Mouse (Mus musculus) midbrain, postnatal 0 days (tissue): ENCODE data around the gene Svep1. TPM values are rescaled to one million over a fixed set of nuclear protein-coding genes. Genes with fewer than 3 reads are reported as not detected.

ENCODE experiments used
- ATAC-seq: fragments of 200-750 bp; cut with Nextera tagmentation; 2 replicates; pipeline ENCODE4 v1.8.0; 2017; ENCODE audit warnings: moderate number of reproducible peaks, mild to moderate bottlenecking, moderate TSS enrichment, moderate library complexity; ENCODE audit not compliant: low FRiP score
- DNase-seq: peaks from one replicate; pipeline ENCODE4 v3.0.0-alpha.2; 2015; ENCODE audit warnings: low spot score
- H3K27ac ChIP-seq: fragments of 300-500 bp; sonication (generic); 2 replicates; pipeline ENCODE4 v1.5.1; 2014; ENCODE audit warnings: low read depth, mild to moderate bottlenecking, low read length, mixed read lengths
- H3K27me3 ChIP-seq: fragments of 300-500 bp; sonication (generic); 2 replicates; pipeline ENCODE4 v1.6.1; 2014; ENCODE audit warnings: low read length, control low read depth, mixed read lengths; ENCODE audit not compliant: insufficient read depth
- H3K36me3 ChIP-seq: fragments of 300-500 bp; sonication (generic); 2 replicates; pipeline ENCODE4 v1.6.1; 2014; ENCODE audit warnings: low read length, control low read depth, mixed read lengths; ENCODE audit not compliant: insufficient read depth
- H3K4me1 ChIP-seq: fragments of 300-500 bp; sonication (generic); 2 replicates; pipeline ENCODE4 v1.6.1; 2014; ENCODE audit warnings: mild to moderate bottlenecking, control low read depth, antibody characterized with exemption, low read length, mixed read lengths; ENCODE audit not compliant: insufficient read depth
- H3K4me2 ChIP-seq: fragments of 300-500 bp; sonication (generic); 2 replicates; pipeline ENCODE4 v1.6.1; 2014; ENCODE audit warnings: low read depth, mild to moderate bottlenecking, low read length, mixed read lengths; ENCODE audit not compliant: poor library complexity, severe bottlenecking
- H3K4me3 ChIP-seq: fragments of 300-500 bp; sonication (generic); 2 replicates; pipeline ENCODE4 v1.5.1; 2014; ENCODE audit warnings: low read depth, mild to moderate bottlenecking, low read length, moderate library complexity
- H3K9ac ChIP-seq: fragments of 300-500 bp; sonication (generic); replicated peaks from 2 replicates; pipeline ENCODE4 v1.6.1; 2014; ENCODE audit warnings: mild to moderate bottlenecking, low read length, moderate library complexity, mixed read lengths; ENCODE audit not compliant: poor library complexity, severe bottlenecking
- H3K9me3 ChIP-seq: fragments of 300-500 bp; sonication (generic); 2 replicates; pipeline ENCODE4 v1.6.1; 2016; ENCODE audit warnings: low read length, control low read depth
- CTCF ChIP-seq: IDR thresholded peaks from 2 replicates; pipeline ENCODE4 v1.5.1; 2016; ENCODE audit warnings: antibody characterized with exemption, mild to moderate bottlenecking
- WGBS: fragments of 180-500 bp; shearing (Covaris S2); extraction: QIAGEN DNeasy Blood & Tissue Kit; methylation state at CpG from one replicate; pipeline ENCODE4 v1.1.7; 2014; 5-methylcytosine and 5-hydroxymethylcytosine counted together
- polyA plus RNA-seq: library from polyadenylated mRNA; unstranded; fragments of >200 nt; fragmentation: Nextera tagmentation; extraction: Ambion mirVana; gene quantifications from 2 replicates; pipeline ENCODE4 v1.2.1, GENCODE M21; 2015
- total RNA-seq: library from RNA; depleted of rRNA; stranded (reverse); fragments of >200 nt; gene quantifications from 2 replicates; pipeline ENCODE4 v1.2.3, GENCODE M21; 2014

Gene Svep1
- total and polyA plus RNA-seq, 2 experiments from 2014 or later, result 0.85 to 5.9 TPM

DNA sequence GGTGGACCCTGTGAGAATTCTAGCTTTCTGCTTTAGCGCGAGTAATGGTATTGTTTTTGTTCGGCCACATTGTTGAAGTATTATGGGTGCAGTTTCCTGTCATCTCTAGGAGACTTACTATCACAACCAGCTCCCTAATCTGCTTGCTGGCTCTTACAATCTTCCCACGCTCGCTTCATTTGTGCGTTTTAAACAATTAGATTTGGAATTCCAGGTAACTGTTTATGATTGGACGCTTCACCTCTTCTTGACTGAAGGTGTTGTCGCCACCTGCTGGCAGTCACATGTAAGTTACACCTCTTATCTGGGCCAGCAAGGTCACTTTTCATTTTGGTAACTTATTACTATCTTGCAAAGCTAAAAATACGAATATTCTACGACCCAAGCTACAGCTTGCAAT lies 127.0 kb downstream of the Svep1 start:
- Histone ChIP-seq H3K27ac (no peak overlapping the region), H3K36me3 (no peaks in the 10 kb centered on the region), H3K4me2 (peak overlapping the region; percentile 47), H3K4me3 (peak overlapping the region; percentile 19; the same call in 1 of the 2 replicates), H3K9me3 (no peaks in the 10 kb centered on the region), H3K4me1 (no peaks in the 10 kb centered on the region), H3K27me3 (no peaks in the 10 kb centered on the region), H3K9ac (no peak overlapping the region)
- ATAC-seq (no peak), DNase-seq (peak; percentile 77)
- WGBS, result 14% methylated on average over 10 of the region's 10 CpGs
- peak; percentile 92 for TF ChIP-seq CTCF

- H3K4me1 ChIP-seq, result no peaks in the 10 kb centered on the region
- no peaks in the 10 kb centered on the region for H3K27me3 ChIP-seq
- H3K4me2 ChIP-seq, result no peak overlapping the region
- peak; percentile 54 for DNase-seq
- H3K9me3 ChIP-seq, result no peaks in the 10 kb centered on the region
- WGBS, result 68% methylated on average over 6 of the region's 6 CpGs
- no peak for ATAC-seq
- TF ChIP-seq CTCF, result no peak
- no peak overlapping the region for H3K4me3 ChIP-seq
- H3K9ac ChIP-seq, result no peak overlapping the region
- H3K36me3 ChIP-seq, result no peaks in the 10 kb centered on the region
- no peak overlapping the region for H3K27ac ChIP-seq
Observed at GRCm38 (mm10) chr4:58077950-58078349, 128.7 kb downstream of the Svep1 start.

GRCm38 (mm10) chr4:58077536-58077935 lies 129.1 kb downstream of the Svep1 start:
- Histone ChIP-seq H3K36me3 (no peaks in the 10 kb centered on the region), H3K27me3 (no peaks in the 10 kb centered on the region), H3K4me1 (no peaks in the 10 kb centered on the region), H3K4me3 (no peak overlapping the region), H3K4me2 (no peak overlapping the region), H3K9me3 (no peaks in the 10 kb centered on the region), H3K9ac (no peak overlapping the region), H3K27ac (no peak overlapping the region)
- DNase-seq, result no peak
- WGBS, result 87% methylated on average over 4 of the region's 4 CpGs
- ATAC-seq, result no peak
- TF ChIP-seq CTCF, result no peak

GRCm38 (mm10) chr4:58072888-58073287 lies 133.8 kb downstream of the Svep1 start:
- TF ChIP-seq CTCF, result no peak
- H3K36me3 ChIP-seq, result no peaks in the 10 kb centered on the region
- no peaks in the 10 kb centered on the region for H3K27me3 ChIP-seq
- H3K4me1 ChIP-seq, result no peaks in the 10 kb centered on the region
- no peak overlapping the region for H3K4me3 ChIP-seq
- no peak for ATAC-seq
- H3K27ac ChIP-seq, result no peak overlapping the region
- H3K9me3 ChIP-seq, result peaks cover 6% of the 10 kb centered on the region; the same call in 1 of the 2 replicates
- DNase-seq, result no peak
- no peak overlapping the region for H3K9ac ChIP-seq
- 82% methylated on average over 12 of the region's 12 CpGs for WGBS
- no peak overlapping the region for H3K4me2 ChIP-seq

DNA sequence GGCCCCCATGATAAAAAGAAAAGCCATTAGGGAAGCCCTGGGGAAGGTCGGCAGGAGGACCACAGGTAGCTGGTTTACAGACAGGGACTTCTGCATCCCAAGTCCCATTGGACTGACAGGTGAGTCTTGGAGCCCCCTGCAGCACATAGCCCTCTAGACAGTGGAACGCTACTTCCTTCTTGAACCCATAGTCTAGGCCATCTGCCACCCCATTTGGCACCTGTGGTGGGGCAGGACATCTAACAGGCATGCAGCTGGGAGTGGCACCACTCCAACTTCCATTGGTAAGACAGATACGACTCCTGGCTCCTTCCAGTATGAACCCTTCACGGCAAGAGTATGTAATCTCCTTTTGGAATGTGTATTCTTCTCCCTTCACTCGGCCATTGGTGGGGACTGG lies 137.8 kb downstream of the Svep1 start:
- TF ChIP-seq CTCF, result no peak
- H3K4me3 ChIP-seq, result no peak overlapping the region
- H3K4me2 ChIP-seq, result no peak overlapping the region
- no peak overlapping the region for H3K27ac ChIP-seq
- DNase-seq (no peak), ATAC-seq (no peak)
- H3K36me3 ChIP-seq, result no peaks in the 10 kb centered on the region
- H3K27me3 ChIP-seq, result no peaks in the 10 kb centered on the region
- WGBS, result 92% methylated on average over 5 of the region's 5 CpGs
- H3K9ac ChIP-seq, result no peak overlapping the region
- H3K4me1 ChIP-seq, result no peaks in the 10 kb centered on the region
- peaks cover 6% of the 10 kb centered on the region; the same call in 1 of the 2 replicates for H3K9me3 ChIP-seq

DNA sequence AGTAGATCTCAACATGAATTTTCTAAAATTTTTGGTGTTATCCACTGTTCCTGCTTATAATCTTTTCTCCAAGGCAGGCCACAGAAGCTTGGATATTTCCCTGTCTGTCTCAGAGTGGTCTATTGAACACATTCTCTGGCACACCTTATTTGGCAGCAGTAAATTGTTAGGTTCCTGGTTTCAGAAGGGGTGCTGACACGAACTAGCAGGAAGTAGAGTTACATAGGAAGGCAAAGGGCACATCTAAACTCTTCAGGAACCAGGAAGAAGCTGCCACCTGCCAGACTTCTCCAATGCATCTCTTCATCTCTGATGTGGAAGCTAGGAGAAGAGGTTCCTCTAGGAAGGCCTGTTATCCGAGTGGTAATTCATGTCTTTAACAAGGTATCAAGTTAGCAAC lies 141.9 kb downstream of the Svep1 start:
- 85% methylated on average over 2 of the region's 2 CpGs for WGBS
- no peaks in the 10 kb centered on the region for H3K4me1 ChIP-seq
- H3K4me3 ChIP-seq, result no peak overlapping the region
- H3K9me3 ChIP-seq, result peaks cover 3% of the 10 kb centered on the region; the same call in 1 of the 2 replicates
- no peaks in the 10 kb centered on the region for H3K36me3 ChIP-seq
- DNase-seq (no peak), ATAC-seq (no peak)
- H3K27me3 ChIP-seq, result no peaks in the 10 kb centered on the region
- H3K27ac ChIP-seq, result no peak overlapping the region
- no peak overlapping the region for H3K4me2 ChIP-seq
- no peak for TF ChIP-seq CTCF
- H3K9ac ChIP-seq, result no peak overlapping the region
